Mouse (Mus musculus) lung, postnatal 0 days (tissue): ENCODE results near the gene Rpp25l. TPM values are rescaled to one million over a fixed set of nuclear protein-coding genes. Genes with fewer than 3 reads are reported as not detected.

ENCODE experiments used
- ATAC-seq: fragments of 200-750 bp; cut with Nextera tagmentation; 2 replicates; pipeline ENCODE4 v1.8.0; 2017; ENCODE audit warnings: moderate library complexity
- DNase-seq: peaks from one replicate; pipeline ENCODE4 v3.0.0-alpha.2; 2016; ENCODE audit warnings: low spot score
- H3K27ac ChIP-seq: fragments of 300-500 bp; sonication (generic); 2 replicates; pipeline ENCODE4 v1.5.1; 2014; ENCODE audit warnings: antibody characterized with exemption, mild to moderate bottlenecking, low read length, mixed read lengths
- H3K27me3 ChIP-seq: fragments of 300-500 bp; sonication (generic); replicated peaks from 2 replicates; pipeline ENCODE4 v1.6.1; 2014; ENCODE audit warnings: low read length, mixed read lengths; ENCODE audit not compliant: insufficient read depth
- H3K36me3 ChIP-seq: fragments of 300-500 bp; sonication (generic); 2 replicates; pipeline ENCODE4 v1.6.1; 2014; ENCODE audit warnings: low read length, mixed read lengths; ENCODE audit not compliant: insufficient read depth
- H3K4me1 ChIP-seq: fragments of 300-500 bp; sonication (generic); 2 replicates; pipeline ENCODE4 v1.6.1; 2014; ENCODE audit warnings: antibody characterized with exemption, low read depth, low read length, mixed read lengths; ENCODE audit not compliant: insufficient read depth
- H3K4me2 ChIP-seq: fragments of 300-500 bp; sonication (generic); replicated peaks from 2 replicates; pipeline ENCODE4 v1.6.1; 2014; ENCODE audit warnings: low read depth, mild to moderate bottlenecking, low read length, moderate library complexity, mixed read lengths
- H3K4me3 ChIP-seq: fragments of 300-500 bp; sonication (generic); 2 replicates; pipeline ENCODE4 v1.5.1; 2014; ENCODE audit warnings: low read depth, low read length
- H3K9ac ChIP-seq: fragments of 300-500 bp; sonication (generic); replicated peaks from 2 replicates; pipeline ENCODE4 v1.6.1; 2014; ENCODE audit warnings: low read depth, mild to moderate bottlenecking
- H3K9me3 ChIP-seq: fragments of 300-500 bp; sonication (generic); 2 replicates; pipeline ENCODE4 v1.6.1; 2016; ENCODE audit warnings: low read length, mixed read lengths
- CTCF ChIP-seq: IDR thresholded peaks from 2 replicates; pipeline ENCODE4 v1.5.1; 2016; ENCODE audit warnings: antibody characterized with exemption, mild to moderate bottlenecking
- EP300 ChIP-seq: IDR thresholded peaks from 2 replicates; pipeline ENCODE4 v1.6.1; 2016; ENCODE audit warnings: antibody characterized with exemption, mild to moderate bottlenecking, control low read depth
- WGBS: fragments of 180-500 bp; shearing (Covaris S2); extraction: QIAGEN DNeasy Blood & Tissue Kit; methylation state at CpG from one replicate; pipeline ENCODE4 v1.1.7; 2014; 5-methylcytosine and 5-hydroxymethylcytosine counted together
- polyA plus RNA-seq: library from polyadenylated mRNA; unstranded; fragments of >200 nt; fragmentation: Nextera tagmentation; extraction: Ambion mirVana; gene quantifications from 2 replicates; pipeline ENCODE4 v1.2.1, GENCODE M21; 2015

Gene Rpp25l
- polyA plus RNA-seq, 1 experiment from 2014 or later, result 51.8 TPM

DNA sequence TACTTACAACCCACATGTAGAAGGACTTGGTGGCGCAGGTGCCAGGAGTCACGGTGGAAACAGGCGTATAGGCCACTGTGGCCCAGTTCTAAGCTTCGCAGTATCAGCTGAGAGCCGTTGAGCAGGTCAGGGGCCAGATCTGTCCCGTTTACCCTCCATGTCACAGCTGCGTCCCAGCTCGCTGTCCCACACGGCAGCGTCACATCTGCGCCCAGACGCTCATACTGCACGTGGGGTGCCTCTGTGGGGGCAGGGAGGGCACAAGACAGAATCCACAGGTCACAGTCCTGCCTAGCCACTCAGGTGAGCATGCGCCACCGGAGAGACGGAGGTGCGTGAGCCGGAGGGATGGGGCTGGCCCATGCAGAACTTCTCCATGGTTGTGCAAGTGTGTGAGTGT is 42.5 kb downstream of the Rpp25l start:
- Histone ChIP-seq H3K4me2 (no peak overlapping the region), H3K27me3 (no peaks in the 10 kb centered on the region), H3K4me1 (no peaks in the 10 kb centered on the region), H3K4me3 (no peak overlapping the region), H3K27ac (no peak overlapping the region), H3K9ac (no peak overlapping the region), H3K9me3 (no peaks in the 10 kb centered on the region), H3K36me3 (no peaks in the 10 kb centered on the region)
- no peak for DNase-seq
- WGBS, result 81% methylated on average over 18 of the region's 18 CpGs
- ATAC-seq, result no peak
- TF ChIP-seq CTCF (no peak), EP300 (no peak)

- H3K27me3 ChIP-seq, result no peaks in the 10 kb centered on the region
- 85% methylated on average over 9 of the region's 11 CpGs for WGBS
- TF ChIP-seq CTCF (no peak), EP300 (no peak)
These were observed 46.7 kb downstream of the Rpp25l start for GRCm38 (mm10) chr4:41666646-41667045.

DNA sequence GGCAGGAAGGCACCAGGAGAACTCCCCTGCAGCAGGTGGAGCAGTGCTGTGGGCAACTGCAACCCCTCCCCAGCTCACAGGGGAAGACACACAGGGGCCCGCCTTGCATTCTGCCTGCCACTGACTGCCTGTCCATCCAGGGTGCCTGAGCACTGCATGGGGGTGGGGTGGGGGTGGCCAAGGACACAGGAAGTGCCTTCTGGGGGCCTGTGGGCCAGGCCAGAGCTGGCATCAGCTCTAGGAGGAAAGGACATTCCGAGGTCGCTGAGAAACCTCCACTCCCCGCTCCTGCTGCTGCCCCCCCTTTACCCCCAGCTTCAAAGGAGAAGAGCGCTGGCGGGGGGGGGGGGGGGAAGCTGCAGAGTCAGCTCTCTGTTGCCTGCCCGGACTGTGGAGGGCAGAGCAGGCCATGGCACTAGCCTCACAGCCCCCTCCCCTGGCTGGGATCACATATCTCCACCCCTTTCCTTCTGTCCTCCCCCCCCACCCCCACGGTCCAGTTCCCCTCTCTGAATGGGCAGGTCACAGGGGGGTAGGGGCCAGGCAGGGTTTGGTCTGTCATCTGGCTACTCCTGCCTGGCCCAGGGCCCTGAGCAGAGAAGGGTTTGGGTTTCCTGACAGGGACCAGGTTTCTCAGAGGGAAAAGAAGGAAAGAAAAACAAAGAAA is 48.2 kb downstream of the Rpp25l start:
- DNase-seq (no peak), ATAC-seq (peak; percentile 41; the same call in 1 of the 2 replicates)
- no peak overlapping the region for H3K4me2 ChIP-seq
- no peak overlapping the region for H3K9ac ChIP-seq
- no peaks in the 10 kb centered on the region for H3K9me3 ChIP-seq
- no peak overlapping the region for H3K4me3 ChIP-seq
- no peaks in the 10 kb centered on the region for H3K36me3 ChIP-seq
- H3K4me1 ChIP-seq, result no peaks in the 10 kb centered on the region; the same call in 1 of the 2 replicates
- no peaks in the 10 kb centered on the region for H3K27me3 ChIP-seq
- TF ChIP-seq EP300, result no peak
- WGBS, result 14% methylated on average over 1 of the region's 8 CpGs
- no peak overlapping the region for H3K27ac ChIP-seq

More at GRCm38 (mm10) chr4:41666646-41667045, 46.7 kb downstream of the Rpp25l start:
- Histone ChIP-seq H3K4me3 (no peak overlapping the region), H3K9ac (no peak overlapping the region), H3K4me1 (no peaks in the 10 kb centered on the region; the same call in 1 of the 2 replicates), H3K27ac (no peak overlapping the region), H3K9me3 (no peaks in the 10 kb centered on the region), H3K36me3 (no peaks in the 10 kb centered on the region), H3K4me2 (no peak overlapping the region)
- ATAC-seq (no peak), DNase-seq (no peak)

GRCm38 (mm10) chr4:41664533-41664932 is 48.8 kb downstream of the Rpp25l start:
- Histone ChIP-seq H3K4me1 (no peaks in the 10 kb centered on the region; the same call in 1 of the 2 replicates), H3K27me3 (no peaks in the 10 kb centered on the region), H3K9ac (no peak overlapping the region), H3K36me3 (no peaks in the 10 kb centered on the region), H3K4me3 (no peak overlapping the region), H3K4me2 (no peak overlapping the region), H3K9me3 (no peaks in the 10 kb centered on the region), H3K27ac (no peak overlapping the region)
- DNase-seq (no peak), ATAC-seq (no peak)
- 38% methylated on average over 7 of the region's 7 CpGs for WGBS
- TF ChIP-seq EP300, result no peak
- TF ChIP-seq CTCF, result no peak

DNA sequence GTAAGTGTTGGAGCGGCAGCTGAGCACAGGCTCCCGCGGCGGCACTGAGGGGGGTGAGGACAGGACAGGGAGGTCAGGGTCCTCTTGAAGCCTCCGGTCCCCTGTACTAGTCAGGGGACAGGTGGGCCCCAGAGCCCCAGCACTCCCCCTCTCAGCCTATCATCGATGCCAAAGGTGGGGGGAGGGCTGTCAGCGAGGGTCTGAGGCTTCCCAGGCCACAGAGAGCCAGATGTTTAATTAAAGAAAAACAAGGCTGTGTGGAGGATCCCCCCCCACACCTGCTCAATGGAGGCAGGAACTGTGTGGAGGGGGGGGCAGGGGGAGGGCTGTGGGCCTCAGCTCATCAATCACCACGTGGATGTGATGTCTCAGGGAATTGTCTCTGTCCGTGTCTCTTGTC is 49.7 kb downstream of the Rpp25l start:
- TF ChIP-seq CTCF, result no peak
- TF ChIP-seq EP300, result no peak
- H3K27me3 ChIP-seq, result no peaks in the 10 kb centered on the region
- H3K4me1 ChIP-seq, result no peaks in the 10 kb centered on the region; the same call in 1 of the 2 replicates
- no peak overlapping the region for H3K4me2 ChIP-seq
- ATAC-seq (no peak), DNase-seq (no peak)
- 37% methylated on average over 9 of the region's 9 CpGs for WGBS
- no peak overlapping the region for H3K27ac ChIP-seq
- H3K9me3 ChIP-seq, result no peaks in the 10 kb centered on the region
- no peak overlapping the region for H3K4me3 ChIP-seq
- no peaks in the 10 kb centered on the region for H3K36me3 ChIP-seq
- no peak overlapping the region for H3K9ac ChIP-seq

DNA sequence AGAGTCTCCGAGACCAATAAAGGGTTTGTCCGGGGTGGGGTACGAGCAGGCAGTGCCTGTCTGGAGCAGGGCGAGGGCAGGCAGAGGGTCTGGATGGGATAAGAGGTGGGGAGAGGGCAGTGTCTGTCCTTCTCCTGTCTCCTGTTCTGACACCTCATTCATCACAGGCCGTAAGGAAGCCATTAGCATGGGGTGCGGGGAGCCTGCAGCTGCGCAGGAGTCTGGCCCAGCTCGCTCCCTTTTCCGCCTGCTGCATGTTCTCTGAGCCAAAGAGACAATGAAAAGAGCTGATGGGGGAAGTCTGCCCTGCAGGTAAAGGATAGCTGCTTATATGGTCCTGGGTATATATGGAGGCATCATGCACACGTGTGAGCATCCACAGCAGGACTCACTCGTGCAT is 50.6 kb downstream of the Rpp25l start:
- no peak overlapping the region for H3K4me3 ChIP-seq
- H3K4me2 ChIP-seq, result no peak overlapping the region
- 70% methylated on average over 11 of the region's 11 CpGs for WGBS
- no peak for DNase-seq
- no peaks in the 10 kb centered on the region for H3K36me3 ChIP-seq
- H3K9ac ChIP-seq, result no peak overlapping the region
- ATAC-seq, result no peak
- no peaks in the 10 kb centered on the region for H3K9me3 ChIP-seq
- no peaks in the 10 kb centered on the region for H3K27me3 ChIP-seq
- H3K27ac ChIP-seq, result no peak overlapping the region
- TF ChIP-seq CTCF (no peak), EP300 (no peak)
- no peaks in the 10 kb centered on the region; the same call in 1 of the 2 replicates for H3K4me1 ChIP-seq

Other genes with a start within 250 kb of the Rpp25l start
- gene Kif24, start 248.6 kb downstream of the Rpp25l start, polyA plus RNA-seq, result 1.1 and 1.3 TPM in 2 replicates
- 23.7 and 28.5 TPM in 2 replicates for gene Nudt2, start 248.4 kb downstream of the Rpp25l start, polyA plus RNA-seq
- 5.0 and 5.5 TPM in 2 replicates for gene AI464131, start 210.5 kb downstream of the Rpp25l start, polyA plus RNA-seq
- gene 1110017D15Rik, start 196.2 kb downstream of the Rpp25l start, polyA plus RNA-seq, result 37.3 and 41.4 TPM in 2 replicates
- gene Fam219a, start 144.0 kb downstream of the Rpp25l start, polyA plus RNA-seq, result 4.7 and 5.2 TPM in 2 replicates
- 8.9 and 9.0 TPM in 2 replicates for gene Dnaic1, start 143.8 kb downstream of the Rpp25l start, polyA plus RNA-seq
- gene Enho, start 73.2 kb downstream of the Rpp25l start, polyA plus RNA-seq, result 18.9 and 25.0 TPM in 2 replicates
- 0.77 and 1.1 TPM in 2 replicates for gene Cntfr, start 16.4 kb downstream of the Rpp25l start, polyA plus RNA-seq
- 62.1 and 72.6 TPM in 2 replicates for gene Il11ra1, start 13.5 kb downstream of the Rpp25l start, polyA plus RNA-seq
- 143 and 151 TPM in 2 replicates for gene Dctn3, start 9.6 kb upstream of the Rpp25l start, polyA plus RNA-seq
- 0.06 TPM in 1 of 2 replicates, not detected in the other for gene Arid3c, start 17.6 kb upstream of the Rpp25l start, polyA plus RNA-seq
- gene Galt, start 41.7 kb upstream of the Rpp25l start, polyA plus RNA-seq, result 34.3 and 39.7 TPM in 2 replicates
- 43.3 and 43.7 TPM in 2 replicates for gene Sigmar1, start 42.6 kb upstream of the Rpp25l start, polyA plus RNA-seq
- gene Ccl27a, start 60.7 kb upstream of the Rpp25l start, polyA plus RNA-seq, result 23.7 and 24.5 TPM in 2 replicates
- 94.4 and 95.8 TPM in 2 replicates for gene Gm21541, start 190.1 kb upstream of the Rpp25l start, polyA plus RNA-seq
- gene Gm20878, start 228.0 kb upstream of the Rpp25l start, polyA plus RNA-seq, result 0.36 and 0.84 TPM in 2 replicates